Mouse (Mus musculus) erythroid progenitor cell, adult 5-6 weeks (primary cell): ENCODE measurements around the gene Trp53. TPM values are rescaled to one million over a fixed set of nuclear protein-coding genes. Genes with fewer than 3 reads are reported as not detected.
"Not testable (repeated sequence)": the region's sequence is repeated elsewhere in the genome, so short reads cannot be mapped to it uniquely, and the experiment has no call there.

Experiments
- ATAC-seq: replicated peaks from 2 replicates; pipeline ENCODE4 v1.8.0; 2016; ENCODE audit warnings: moderate number of reproducible peaks, mild to moderate bottlenecking, moderate TSS enrichment, inconsistent platforms; ENCODE audit not compliant: poor library complexity, low FRiP score, severe bottlenecking
- total RNA-seq, 2 experiments: library from RNA; stranded (forward) in 1 of 2; stranded (reverse) in 1 of 2; fragments of 150-400 nt in 1 of 2; fragments of 186-747, 209-891 nt in 1 of 2; gene quantifications; 2 replicates each; pipeline versions ENCODE4 v1.2.3 to v1.2.4; 2015 to 2017; ENCODE audit warnings: low replicate concordance in 2 of 2

Trp53 gene
- total RNA-seq, 2 experiments from 2014 or later = 12.2 to 75.9 TPM

- no peak for ATAC-seq
Observed at GRCm38 (mm10) chr11:69591424-69591823, 11.3 kb downstream of the Trp53 start.

- ATAC-seq = no peak
Observed at GRCm38 (mm10) chr11:69591899-69592637, 11.9 kb downstream of the Trp53 start.

GRCm38 (mm10) chr11:69592799-69593198, 12.6 kb downstream of the Trp53 start:
- ATAC-seq = no peak

GRCm38 (mm10) chr11:69594853-69595252, 14.7 kb downstream of the Trp53 start:
- ATAC-seq = no peak

GRCm38 (mm10) chr11:69599436-69599835, 19.3 kb downstream of the Trp53 start:
- ATAC-seq = no peak

GRCm38 (mm10) chr11:69600098-69600497, 19.9 kb downstream of the Trp53 start:
- no peak for ATAC-seq

GRCm38 (mm10) chr11:69601768-69602167, 21.6 kb downstream of the Trp53 start:
- ATAC-seq = no peak

- ATAC-seq = no peak
Observed at GRCm38 (mm10) chr11:69603516-69603915, 23.4 kb downstream of the Trp53 start.

- no peak for ATAC-seq
Observed at GRCm38 (mm10) chr11:69604347-69604746, 24.2 kb downstream of the Trp53 start.

GRCm38 (mm10) chr11:69604795-69605664, 24.9 kb downstream of the Trp53 start:
- peak; percentile 22 for ATAC-seq

GRCm38 (mm10) chr11:69605726-69606490, 25.7 kb downstream of the Trp53 start, which contains the start of gene Atp1b2:
Gene Atp1b2 (minus strand): TSS chr11:69605942.
- ATAC-seq = peak; percentile 80

- ATAC-seq = no peak
Observed at GRCm38 (mm10) chr11:69606491-69606795, 26.3 kb downstream of the Trp53 start.

- no peak for ATAC-seq
Observed at GRCm38 (mm10) chr11:69606832-69607231, 26.7 kb downstream of the Trp53 start.

GRCm38 (mm10) chr11:69608525-69608924, 28.4 kb downstream of the Trp53 start:
- ATAC-seq = no peak

GRCm38 (mm10) chr11:69609416-69609815, 29.3 kb downstream of the Trp53 start:
- ATAC-seq = 0 out of 2 replicates have a peak, but pooled peaks have one; percentile 31

GRCm38 (mm10) chr11:69610899-69611298, 30.7 kb downstream of the Trp53 start:
- ATAC-seq = no peak

GRCm38 (mm10) chr11:69613553-69614256, 33.5 kb downstream of the Trp53 start:
- peak; percentile 88 for ATAC-seq

GRCm38 (mm10) chr11:69614257-69614588, 34.1 kb downstream of the Trp53 start:
- ATAC-seq = not testable (repeated sequence)

GRCm38 (mm10) chr11:69616781-69617180, 36.6 kb downstream of the Trp53 start:
- no peak for ATAC-seq

- ATAC-seq = no peak
Observed at GRCm38 (mm10) chr11:69617805-69618204, 37.6 kb downstream of the Trp53 start, which contains the start of gene Shbg. Gene Shbg (minus strand): TSS chr11:69617905.
